Mouse (Mus musculus): ENCODE measurements around the gene Tmem258.
"Not testable (repeated sequence)": the region's sequence is repeated elsewhere in the genome, so short reads cannot be mapped to it uniquely, and the experiment has no call there.

GRCm38 (mm10) chr19:10169692-10170330, 34.0 kb upstream of the Tmem258 start:
- TF ChIP-seq CTCF (IDR thresholded peaks at IDR 0.05; ENCODE audit: borderline replicate concordance, insufficient read depth, low read length); POLR2A (IDR thresholded peaks at IDR 0.05; ENCODE audit: low read depth, low read length): not testable (repeated sequence)

Data from embryonic fibroblast, embryonic 13.5 days (primary cell).